Mouse (Mus musculus): ENCODE measurements around the gene Ghdc.

DNA sequence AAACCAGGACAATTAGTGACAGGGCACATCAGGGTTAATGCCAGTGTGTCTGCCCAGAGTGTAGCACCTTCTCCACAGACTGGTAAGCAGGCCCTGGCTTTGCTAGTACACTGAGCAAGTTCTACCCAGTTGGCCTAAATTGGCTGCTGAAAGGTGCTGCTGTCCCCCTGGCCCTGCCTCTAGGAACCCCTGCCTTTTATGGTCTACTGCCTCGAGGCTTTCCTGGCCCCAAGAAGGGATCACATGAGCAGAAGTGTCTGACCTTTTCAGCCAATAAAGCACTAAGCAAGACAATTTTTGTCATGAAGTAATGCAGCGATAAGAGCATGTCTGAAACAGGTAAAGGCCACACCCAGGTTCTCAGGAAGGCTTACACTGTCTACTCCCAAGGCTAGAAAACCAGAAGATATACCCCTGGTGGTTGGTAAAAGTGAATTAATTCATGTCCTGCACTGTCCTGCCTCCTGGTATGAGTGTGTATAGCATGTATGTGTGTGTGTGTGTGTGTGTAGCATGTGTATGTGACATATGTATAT lies 48.2 kb downstream of the Ghdc start:
- no peak for TF ChIP-seq FLI1 (IDR thresholded peaks at IDR 0.05; ENCODE audit: low read length)
- no peak for TF ChIP-seq GATA1 (IDR thresholded peaks at IDR 0.05; ENCODE audit: borderline replicate concordance, low read length)

Data from megakaryocyte, embryonic 14.5 days (primary cell).